Mouse (Mus musculus): Measurements from ENCODE around the gene Ctdsp1.

GRCm38 (mm10) chr1:74412711-74413110 lies 21.4 kb downstream of the Ctdsp1 start:
- TF ChIP-seq POLR2A (IDR thresholded peaks at IDR 0.05; ENCODE audit: insufficient read depth, low read depth, low read length) (no peak), CTCF (IDR thresholded peaks at IDR 0.05) (no peak)
